Mouse (Mus musculus): ENCODE measurements around the gene D630023F18Rik. TPM values are rescaled to one million over a fixed set of nuclear protein-coding genes. Genes with fewer than 3 reads are reported as not detected.

D630023F18Rik gene
- total and polyA plus RNA-seq, 3 experiments = not detected

DNA sequence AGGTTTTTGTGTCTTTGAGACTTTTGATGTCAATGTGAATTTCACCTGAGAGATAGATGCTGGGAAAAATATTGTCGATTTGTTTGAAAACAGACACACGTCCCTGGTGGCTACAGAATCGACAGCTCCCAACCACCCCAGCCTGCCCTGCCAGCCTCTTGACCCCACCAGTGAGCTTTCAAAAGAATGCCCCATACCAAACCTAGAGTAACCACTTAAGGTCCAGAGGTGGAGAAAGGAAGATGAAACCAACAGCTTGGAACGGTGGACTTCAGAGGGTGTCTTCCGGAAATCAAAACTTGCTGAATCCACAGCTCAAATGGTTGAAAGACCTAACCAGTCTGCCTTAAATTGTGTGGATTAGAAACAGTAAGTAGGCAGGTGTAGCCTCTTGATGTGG is 24.3 kb upstream of the D630023F18Rik start:
- Histone ChIP-seq H3K4me3 (ENCODE audit: control insufficient read depth in 1 of 2, insufficient read depth in 1 of 2, low read depth in 2 of 2, low read length in 2 of 2) (no peak overlapping the region), H3K27me3 (ENCODE audit: control insufficient read depth in 1 of 2, insufficient read depth in 2 of 2, low read length in 2 of 2) (no peaks in the 10 kb centered on the region), H3K9ac (ENCODE audit: control insufficient read depth, low read depth, low read length, poor library complexity, severe bottlenecking) (no peak overlapping the region), H3K4me1 (ENCODE audit: control insufficient read depth in 1 of 2, insufficient read depth in 2 of 2, low read length in 2 of 2) (no peaks in the 10 kb centered on the region), H3K27ac (ENCODE audit: control insufficient read depth, low read depth, low read length) (no peak overlapping the region), H3K79me2 (ENCODE audit: control insufficient read depth, insufficient read depth, low read length, poor library complexity) (no peaks in the 10 kb centered on the region), H3K9me3 (replicated peaks; ENCODE audit: insufficient read depth, low read length) (no peaks in the 10 kb centered on the region), H3K36me3 (ENCODE audit: control insufficient read depth in 1 of 2, insufficient read depth in 2 of 2, low read length in 2 of 2) (no peaks in the 10 kb centered on the region)
- no peak for DNase-seq (ENCODE audit: low read depth, low spot score)
- no peak for TF ChIP-seq MEF2A (IDR thresholded peaks at IDR 0.05; ENCODE audit: extremely low read depth, insufficient replicate concordance, low read depth, low read length, poor library complexity, severe bottlenecking)
- no peak for TF ChIP-seq NELFE (IDR thresholded peaks at IDR 0.05; ENCODE audit: low read depth, low read length)
- no peak for TF ChIP-seq USF1 (IDR thresholded peaks at IDR 0.05; ENCODE audit: low read depth, low read length)
- no peak for TF ChIP-seq POLR2AphosphoS2 (IDR thresholded peaks at IDR 0.05; ENCODE audit: low read length)
- no peak for TF ChIP-seq BHLHE40 (IDR thresholded peaks at IDR 0.05; ENCODE audit: borderline replicate concordance, low read depth, low read length)
- no peak for TF ChIP-seq UBTF (IDR thresholded peaks at IDR 0.05; ENCODE audit: borderline replicate concordance, insufficient read depth, low read depth, low read length)

- Histone ChIP-seq H3K4me3 (ENCODE audit: control insufficient read depth in 1 of 2, insufficient read depth in 1 of 2, low read depth in 2 of 2, low read length in 2 of 2) (no peak overlapping the region), H3K27ac (ENCODE audit: control insufficient read depth, low read depth, low read length) (no peak overlapping the region), H3K4me1 (ENCODE audit: control insufficient read depth in 1 of 2, insufficient read depth in 2 of 2, low read length in 2 of 2) (no peaks in the 10 kb centered on the region), H3K9ac (ENCODE audit: control insufficient read depth, low read depth, low read length, poor library complexity, severe bottlenecking) (no peak overlapping the region), H3K9me3 (replicated peaks; ENCODE audit: insufficient read depth, low read length) (no peaks in the 10 kb centered on the region), H3K27me3 (ENCODE audit: control insufficient read depth in 1 of 2, insufficient read depth in 2 of 2, low read length in 2 of 2) (no peaks in the 10 kb centered on the region), H3K36me3 (ENCODE audit: control insufficient read depth in 1 of 2, insufficient read depth in 2 of 2, low read length in 2 of 2) (no peaks in the 10 kb centered on the region), H3K79me2 (ENCODE audit: control insufficient read depth, insufficient read depth, low read length, poor library complexity) (no peaks in the 10 kb centered on the region)
- DNase-seq (ENCODE audit: low read depth, low spot score) = no peak
- TF ChIP-seq MEF2A (IDR thresholded peaks at IDR 0.05; ENCODE audit: extremely low read depth, insufficient replicate concordance, low read depth, low read length, poor library complexity, severe bottlenecking) = no peak
- TF ChIP-seq NELFE (IDR thresholded peaks at IDR 0.05; ENCODE audit: low read depth, low read length) = no peak
- TF ChIP-seq RAD21 (IDR thresholded peaks at IDR 0.05; ENCODE audit: low read depth, low read length) = no peak
- TF ChIP-seq MAX (IDR thresholded peaks at IDR 0.05; ENCODE audit: low read length) = no peak
- no peak for TF ChIP-seq USF2 (IDR thresholded peaks at IDR 0.05; ENCODE audit: borderline replicate concordance in 1 of 2, insufficient read depth in 1 of 2, low read depth in 1 of 2, low read length in 2 of 2)
- TF ChIP-seq E2F4 (IDR thresholded peaks at IDR 0.05; ENCODE audit: borderline replicate concordance, low read depth, low read length) = no peak
Measured at GRCm38 (mm10) chr1:65146601-65147000, 23.6 kb upstream of the D630023F18Rik start.

DNA sequence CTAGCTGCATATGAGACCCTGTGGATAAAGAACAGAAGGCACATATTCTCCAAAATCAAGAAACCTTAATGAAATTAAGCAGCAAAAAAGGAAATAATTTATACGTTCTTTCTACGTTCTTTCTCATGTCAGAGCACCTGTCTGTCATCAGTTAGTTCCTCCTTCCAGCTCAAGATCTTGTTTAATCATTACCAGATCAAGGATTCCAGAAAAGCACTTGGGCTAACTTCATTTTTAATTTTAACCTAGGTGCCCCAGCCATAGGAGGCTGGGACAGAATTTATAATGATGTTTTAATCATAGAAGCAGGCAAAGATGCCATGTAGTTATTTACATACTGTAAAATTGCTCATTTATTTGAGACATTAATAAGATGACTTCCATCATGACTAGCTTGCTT is 21.8 kb upstream of the D630023F18Rik start:
- Histone ChIP-seq H3K9ac (ENCODE audit: control insufficient read depth, low read depth, low read length, poor library complexity, severe bottlenecking) (no peak overlapping the region), H3K9me3 (replicated peaks; ENCODE audit: insufficient read depth, low read length) (no peaks in the 10 kb centered on the region), H3K36me3 (ENCODE audit: control insufficient read depth in 1 of 2, insufficient read depth in 2 of 2, low read length in 2 of 2) (no peaks in the 10 kb centered on the region), H3K27ac (ENCODE audit: control insufficient read depth, low read depth, low read length) (no peak overlapping the region), H3K4me1 (ENCODE audit: control insufficient read depth in 1 of 2, insufficient read depth in 2 of 2, low read length in 2 of 2) (no peaks in the 10 kb centered on the region), H3K4me3 (ENCODE audit: control insufficient read depth in 1 of 2, insufficient read depth in 1 of 2, low read depth in 2 of 2, low read length in 2 of 2) (no peak overlapping the region), H3K27me3 (ENCODE audit: control insufficient read depth in 1 of 2, insufficient read depth in 2 of 2, low read length in 2 of 2) (no peaks in the 10 kb centered on the region), H3K79me2 (ENCODE audit: control insufficient read depth, insufficient read depth, low read length, poor library complexity) (no peaks in the 10 kb centered on the region)
- TF ChIP-seq MYB (IDR thresholded peaks at IDR 0.05; ENCODE audit: low read depth, low read length) = no peak
- TF ChIP-seq RCOR1 (IDR thresholded peaks at IDR 0.05; ENCODE audit: low read depth, low read length) = no peak
- TF ChIP-seq UBTF (IDR thresholded peaks at IDR 0.05; ENCODE audit: borderline replicate concordance, insufficient read depth, low read depth, low read length) = no peak
- no peak for TF ChIP-seq TBP (IDR thresholded peaks at IDR 0.05; ENCODE audit: low read depth, low read length)
- no peak for DNase-seq (ENCODE audit: low read depth, low spot score)
